17 mouse cellular contexts compared by ENCODE assay signal in genomic region chr1:138606771-138607170, GRCm38 (mm10). TPM values are rescaled to one million over a fixed set of nuclear protein-coding genes. Genes with fewer than 3 reads are reported as not detected.
DNase-seq lines count a peak whose midpoint lies in the region; ATAC-seq lines count a peak whose summit lies in the region.
"Had no signal": no experiment of that assay in that cellular context is flagged by ENCODE, and none has a peak within 500 bp of the region (broad histone marks: within the 10 kb centered on the region; RNA-seq: fewer than 3 reads in every experiment).

No protein-coding gene starts in this region.

- ATAC-seq in kidney, embryonic 15.5 days (replicated peaks; ENCODE audit: low FRiP score): no peak
- ATAC-seq in heart, embryonic 13.5 days (ENCODE audit: extremely low read depth, insufficient number of reproducible peaks, low FRiP score, low TSS enrichment): no peak
- ATAC-seq: activated CD4-positive, CD25-positive, alpha-beta regulatory T cell, adult 4 months; forebrain, embryonic 13.5 days; hindbrain, embryonic 16.5 days had no signal

- 61% methylated on average over 8 of the region's 8 CpGs for WGBS in kidney, embryonic 15.5 days
- 59% methylated on average over 8 of the region's 8 CpGs for WGBS in heart, embryonic 13.5 days

- peaks cover 11% of the 10 kb centered on the region; the same call in 1 of the 2 replicates for H3K4me1 ChIP-seq in kidney, embryonic 15.5 days
- H3K4me1 ChIP-seq in heart, embryonic 13.5 days: peaks cover 33% of the 10 kb centered on the region
- H3K4me1 ChIP-seq: embryonic facial prominence, embryonic 13.5 days; forebrain, embryonic 13.5 days had no signal

- H3K4me2 ChIP-seq in kidney, embryonic 15.5 days: no peak overlapping the region
- H3K4me2 ChIP-seq in heart, embryonic 13.5 days: no peak overlapping the region
- H3K4me2 ChIP-seq: embryonic facial prominence, embryonic 13.5 days; forebrain, embryonic 13.5 days; limb, embryonic 13.5 days had no signal

- H3K27ac ChIP-seq in kidney, embryonic 15.5 days: no peak overlapping the region
- H3K27ac ChIP-seq in heart, embryonic 13.5 days (replicated peaks): 0 out of 2 replicates have a peak overlapping the region, but pooled peaks have one; percentile 12
- H3K27ac ChIP-seq: embryonic facial prominence, embryonic 13.5 days; forebrain, embryonic 13.5 days; limb, embryonic 13.5 days had no signal

- DNase-seq in adrenal gland, adult 8-10 months: peak; percentile 25
- DNase-seq in adrenal gland, adult 18-20 months (ENCODE audit: low spot score in 2 of 2): no peak
- peak; percentile 32 for DNase-seq in kidney, postnatal 14 days
- peak; percentile 51 for DNase-seq in ZHBTc4 (ENCODE audit: low read depth, low spot score)
- DNase-seq in frontal cortex, postnatal 25 days (ENCODE audit: low spot score in 2 of 2): no peak
- DNase-seq in layer of hippocampus, postnatal 14 days (ENCODE audit: low spot score in 2 of 2): no peak
- DNase-seq: layer of hippocampus, postnatal 36 days; lung, postnatal 4 days; midbrain, embryonic 14.5 days; right cerebral cortex, adult 18-20 months had no signal

- H3K36me3 ChIP-seq in kidney, embryonic 15.5 days: no peaks in the 10 kb centered on the region; the same call in 1 of the 2 replicates
- H3K36me3 ChIP-seq in heart, embryonic 13.5 days: no peaks in the 10 kb centered on the region
- H3K36me3 ChIP-seq: embryonic facial prominence, embryonic 13.5 days had no signal

- H3K9me3 ChIP-seq in kidney, embryonic 15.5 days (replicated peaks): no peaks in the 10 kb centered on the region
- no peaks in the 10 kb centered on the region for H3K9me3 ChIP-seq in heart, embryonic 13.5 days
- H3K9me3 ChIP-seq: embryonic facial prominence, embryonic 13.5 days; forebrain, embryonic 13.5 days; limb, embryonic 13.5 days had no signal

- H3K27me3 ChIP-seq in kidney, embryonic 15.5 days: no peaks in the 10 kb centered on the region
- H3K27me3 ChIP-seq in heart, embryonic 13.5 days (replicated peaks): no peaks in the 10 kb centered on the region
- H3K27me3 ChIP-seq: embryonic facial prominence, embryonic 13.5 days; forebrain, embryonic 13.5 days; limb, embryonic 13.5 days had no signal

- no peak overlapping the region for H3K9ac ChIP-seq in kidney, embryonic 15.5 days
- peak overlapping the region; percentile 16; the same call in 1 of the 2 replicates for H3K9ac ChIP-seq in heart, embryonic 13.5 days
- H3K9ac ChIP-seq: embryonic facial prominence, embryonic 13.5 days; forebrain, embryonic 13.5 days; limb, embryonic 13.5 days had no signal

- no peak overlapping the region for H3K4me3 ChIP-seq in kidney, embryonic 15.5 days (replicated peaks)
- H3K4me3 ChIP-seq in heart, embryonic 13.5 days: no peak overlapping the region
- H3K4me3 ChIP-seq: embryonic facial prominence, embryonic 13.5 days; forebrain, embryonic 13.5 days; limb, embryonic 13.5 days had no signal

RNA-seq across cellular contexts. Expression of gene Nek7, which starts 13.2 kb away (rescaled TPM):
- 10 to 100 TPM; 47.2 to 56.6 (median 48.7) TPM for total RNA-seq in adrenal gland, adult 8-10 months (2022)
- 10 to 100 TPM; 43.8 to 52.3 TPM for total RNA-seq in adrenal gland, adult 18-20 months (2021)
- 42.7 and 42.8 TPM in 2 replicates for polyA plus RNA-seq in kidney, embryonic 15.5 days (2015; fragmentation: Nextera tagmentation; extraction: Ambion mirVana)
- 39.4 and 40.8 TPM in 2 replicates for polyA plus RNA-seq in heart, embryonic 13.5 days (2015; fragmentation: Nextera tagmentation; extraction: Ambion mirVana)
- total RNA-seq in layer of hippocampus, postnatal 14 days (2021): 10 to 100 TPM; 24.7 to 26.1 TPM

Comparison
In these comparisons a context has a peak if more than half of its experiments do, and no peak if none do; other contexts are left out.
1. DNase-seq: peak in adrenal gland, adult 8-10 months (single experiment), kidney, postnatal 14 days (single experiment) and ZHBTc4 (single experiment); none in adrenal gland, adult 18-20 months (0 of 2), frontal cortex, postnatal 25 days (0 of 2) and layer of hippocampus, postnatal 14 days (0 of 2).